Mouse (Mus musculus): ENCODE results near the gene Fam222a. TPM values are rescaled to one million over a fixed set of nuclear protein-coding genes. Genes with fewer than 3 reads are reported as not detected.

Gene Fam222a
- polyA plus RNA-seq, 1 experiment from 2014 or later: 3.4 TPM

DNA sequence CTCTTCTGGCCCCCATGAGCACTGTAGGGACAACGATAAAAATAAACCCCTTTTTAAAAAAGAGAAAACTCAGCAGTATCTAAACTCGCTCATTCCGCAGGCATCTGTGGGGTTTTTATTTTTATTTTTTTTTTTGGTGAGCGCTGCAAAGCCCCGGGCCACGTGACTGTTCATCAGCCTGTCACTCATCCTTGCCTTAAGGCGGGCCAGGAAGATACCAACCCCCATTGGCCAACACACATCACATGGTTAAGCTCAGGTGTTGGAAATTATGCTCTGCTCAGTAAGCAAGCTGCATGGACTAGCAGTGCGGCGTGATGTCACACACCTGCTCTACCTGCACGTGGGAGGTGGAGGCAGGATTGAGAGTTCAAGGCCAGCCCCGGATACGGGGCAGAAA is 50.0 kb downstream of the Fam222a start:
- H3K4me3 ChIP-seq: no peak overlapping the region
- no peaks in the 10 kb centered on the region for H3K9me3 ChIP-seq
- no peaks in the 10 kb centered on the region for H3K27me3 ChIP-seq
- ATAC-seq (ENCODE audit: insufficient number of reproducible peaks, insufficient read depth, low FRiP score, low TSS enrichment): no peak
- WGBS: 79% methylated on average over 12 of the region's 12 CpGs
- H3K36me3 ChIP-seq: no peaks in the 10 kb centered on the region
- H3K4me1 ChIP-seq: peaks cover 4% of the 10 kb centered on the region; the same call in 1 of the 2 replicates
- no peak overlapping the region for H3K27ac ChIP-seq
- H3K4me2 ChIP-seq (replicated peaks): no peak overlapping the region
- no peak overlapping the region for H3K9ac ChIP-seq

DNA sequence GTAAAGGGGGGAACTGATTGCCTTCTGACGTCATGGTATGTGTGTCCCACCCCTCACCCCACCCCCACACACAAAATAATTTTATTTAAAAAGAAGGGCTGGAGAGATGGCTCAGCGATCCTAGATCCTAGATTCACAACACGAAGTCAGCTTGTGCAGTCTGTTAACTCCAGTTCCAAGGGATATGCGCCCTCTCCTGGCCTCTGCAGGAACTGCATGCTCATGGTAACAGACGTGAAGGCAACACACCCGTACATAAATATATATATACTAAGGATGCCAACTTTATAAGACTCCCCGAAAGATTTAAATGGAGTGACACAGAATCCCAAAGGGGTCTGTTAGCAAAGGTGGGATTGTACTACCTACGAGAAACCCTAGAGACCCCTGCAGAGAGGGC is 51.0 kb downstream of the Fam222a start:
- Histone ChIP-seq H3K9ac (no peak overlapping the region), H3K36me3 (no peaks in the 10 kb centered on the region), H3K27me3 (no peaks in the 10 kb centered on the region), H3K4me2 (replicated peaks) (no peak overlapping the region), H3K27ac (no peak overlapping the region), H3K4me1 (no peaks in the 10 kb centered on the region), H3K4me3 (no peak overlapping the region), H3K9me3 (no peaks in the 10 kb centered on the region)
- no peak for ATAC-seq (ENCODE audit: insufficient number of reproducible peaks, insufficient read depth, low FRiP score, low TSS enrichment)
- 29% methylated on average over 8 of the region's 8 CpGs for WGBS

DNA sequence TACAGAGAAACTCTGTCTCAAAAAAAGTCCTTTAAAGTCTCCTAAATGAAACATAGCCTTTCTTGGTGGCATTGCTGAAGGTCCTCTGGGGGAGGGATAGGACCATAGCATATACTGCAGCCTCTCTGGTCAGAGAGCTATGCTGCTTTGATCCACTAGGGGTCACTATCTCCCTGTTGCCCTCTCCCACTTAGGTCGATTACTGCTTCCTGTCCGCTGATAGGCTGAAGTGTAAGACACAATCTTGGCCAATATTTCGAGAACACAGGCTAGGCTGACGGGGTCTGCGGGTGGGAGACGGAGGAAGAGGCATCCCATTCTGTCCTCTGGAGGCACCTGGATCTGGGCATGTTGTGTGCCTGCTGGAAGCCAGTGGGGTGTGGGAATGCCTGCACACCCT is 52.5 kb downstream of the Fam222a start:
- Histone ChIP-seq H3K27me3 (no peaks in the 10 kb centered on the region), H3K9ac (no peak overlapping the region), H3K4me3 (no peak overlapping the region), H3K4me2 (replicated peaks) (no peak overlapping the region), H3K4me1 (no peaks in the 10 kb centered on the region), H3K36me3 (no peaks in the 10 kb centered on the region), H3K9me3 (no peaks in the 10 kb centered on the region), H3K27ac (no peak overlapping the region)
- no peak for ATAC-seq (ENCODE audit: insufficient number of reproducible peaks, insufficient read depth, low FRiP score, low TSS enrichment)
- 40% methylated on average over 6 of the region's 6 CpGs for WGBS

DNA sequence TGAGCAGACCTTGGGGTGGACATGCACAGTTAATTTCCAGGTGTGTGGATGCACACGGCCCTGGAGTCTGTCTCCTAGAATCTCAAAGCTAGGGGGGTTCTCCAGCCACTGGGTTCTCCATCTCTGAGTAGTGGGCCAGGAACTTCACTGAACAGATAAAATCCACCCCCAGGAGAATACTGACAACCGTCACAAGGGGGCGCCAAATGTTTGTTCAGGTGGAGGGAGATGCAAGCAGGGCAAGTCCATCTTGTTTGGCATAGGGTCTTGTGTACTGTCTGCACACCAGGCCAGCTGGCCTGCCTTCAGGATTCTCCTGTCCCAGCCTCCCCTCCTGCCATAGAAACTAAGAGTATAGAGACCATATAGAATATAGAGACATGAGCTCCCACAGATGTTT is 57.8 kb downstream of the Fam222a start:
- Histone ChIP-seq H3K36me3 (no peaks in the 10 kb centered on the region), H3K9me3 (no peaks in the 10 kb centered on the region), H3K27me3 (no peaks in the 10 kb centered on the region), H3K4me3 (no peak overlapping the region), H3K4me1 (no peaks in the 10 kb centered on the region), H3K4me2 (replicated peaks) (no peak overlapping the region), H3K27ac (no peak overlapping the region), H3K9ac (no peak overlapping the region)
- WGBS: 15% methylated on average over 3 of the region's 3 CpGs
- ATAC-seq (ENCODE audit: insufficient number of reproducible peaks, insufficient read depth, low FRiP score, low TSS enrichment): no peak

DNA sequence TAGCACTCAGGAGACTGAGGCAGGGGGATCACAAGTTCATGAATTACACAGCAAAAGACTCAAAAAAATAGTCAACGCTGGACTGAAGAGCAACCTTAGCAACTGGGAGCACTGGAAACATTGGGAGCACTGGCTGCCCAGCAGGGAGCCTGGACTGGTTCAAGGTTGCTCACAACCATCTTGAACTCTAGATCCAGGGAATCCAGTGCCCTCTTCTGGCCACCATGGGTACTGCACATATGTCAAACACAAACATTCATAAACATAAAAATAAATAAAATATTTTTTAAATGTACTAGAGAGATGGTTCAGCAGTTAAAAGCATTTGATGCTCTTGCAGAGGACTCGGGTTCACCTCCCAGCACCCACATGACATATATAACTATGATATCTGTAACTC is 63.5 kb downstream of the Fam222a start:
- no peak overlapping the region for H3K4me2 ChIP-seq (replicated peaks)
- 49% methylated on average over 2 of the region's 2 CpGs for WGBS
- H3K4me3 ChIP-seq: no peak overlapping the region
- H3K4me1 ChIP-seq: no peaks in the 10 kb centered on the region
- H3K9ac ChIP-seq: no peak overlapping the region
- no peak for ATAC-seq (ENCODE audit: insufficient number of reproducible peaks, insufficient read depth, low FRiP score, low TSS enrichment)
- no peaks in the 10 kb centered on the region for H3K9me3 ChIP-seq
- H3K36me3 ChIP-seq: no peaks in the 10 kb centered on the region
- H3K27me3 ChIP-seq: no peaks in the 10 kb centered on the region
- H3K27ac ChIP-seq: no peak overlapping the region

DNA sequence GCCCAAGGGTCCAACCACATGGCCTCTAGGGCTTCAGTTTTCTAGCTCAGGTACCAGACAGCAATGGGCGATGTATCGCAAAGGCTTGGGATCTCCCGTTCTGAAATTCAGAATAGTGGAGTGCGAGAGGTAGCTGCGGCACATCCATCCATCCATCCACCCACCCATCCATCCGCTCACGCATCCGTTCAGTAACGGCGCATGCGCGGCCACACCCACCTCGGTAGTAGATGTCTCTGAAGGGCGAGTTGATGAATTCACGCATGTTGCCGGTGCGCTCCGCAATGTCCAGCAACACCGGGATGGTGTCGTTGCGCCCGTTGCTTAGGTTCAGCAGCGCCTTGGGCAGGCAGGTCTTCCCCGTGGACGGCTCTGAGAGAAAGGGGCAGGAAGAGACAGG is 68.3 kb downstream of the Fam222a start:
- Histone ChIP-seq H3K9ac (no peak overlapping the region), H3K4me2 (replicated peaks) (no peak overlapping the region), H3K27me3 (peaks cover 16% of the 10 kb centered on the region), H3K9me3 (no peaks in the 10 kb centered on the region), H3K4me3 (no peak overlapping the region), H3K36me3 (no peaks in the 10 kb centered on the region), H3K27ac (no peak overlapping the region), H3K4me1 (0 out of 2 replicates have a peak, but pooled peaks cover 2% of the 10 kb centered on the region)
- 83% methylated on average over 25 of the region's 25 CpGs for WGBS
- no peak for ATAC-seq (ENCODE audit: insufficient number of reproducible peaks, insufficient read depth, low FRiP score, low TSS enrichment)

DNA sequence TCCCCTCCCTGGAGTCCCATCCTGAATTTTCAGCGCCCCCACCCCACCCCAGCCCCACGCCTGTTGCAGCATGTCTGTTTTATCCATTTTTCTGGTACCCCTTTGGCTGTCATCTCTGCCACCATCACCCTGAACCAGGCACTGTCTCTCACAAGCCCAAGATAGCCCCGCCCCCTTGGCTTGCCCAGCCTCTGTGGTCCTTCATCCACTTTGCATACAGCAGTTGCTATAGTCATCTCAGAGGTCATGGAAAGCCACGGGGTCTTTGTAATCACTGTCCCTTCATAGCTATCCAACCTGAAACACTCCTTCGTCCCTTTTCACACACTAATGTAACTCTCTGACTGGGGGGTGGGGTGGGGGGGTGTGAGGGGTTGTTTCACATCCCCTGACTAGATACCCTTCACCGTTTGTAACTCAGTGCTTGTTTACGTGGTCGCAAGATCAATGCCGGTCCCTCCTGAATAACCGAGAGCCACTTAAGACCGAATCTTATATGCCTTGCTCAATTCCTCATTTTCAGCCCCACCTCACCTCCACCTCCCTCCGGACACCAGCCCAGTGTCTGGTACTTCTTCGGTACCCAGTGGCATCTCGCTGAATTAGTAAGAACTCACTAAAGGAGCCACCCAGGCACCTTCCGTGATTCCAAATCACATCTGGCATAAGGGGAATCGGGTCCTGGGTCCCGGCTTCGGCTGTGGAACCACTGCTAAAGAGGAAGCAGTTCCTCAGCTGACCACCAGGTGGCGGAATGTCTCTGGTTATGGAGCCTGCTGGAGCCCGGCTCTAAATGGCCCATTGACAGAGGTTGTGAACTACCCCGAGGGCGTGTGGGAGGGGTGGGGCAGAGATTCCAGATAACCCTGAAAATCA is 71.2 kb downstream of the Fam222a start:
- Histone ChIP-seq H3K9ac (no peak overlapping the region), H3K27me3 (peaks cover 18% of the 10 kb centered on the region), H3K36me3 (no peaks in the 10 kb centered on the region), H3K4me2 (replicated peaks) (peak overlapping the region; percentile 33), H3K27ac (no peak overlapping the region), H3K9me3 (no peaks in the 10 kb centered on the region), H3K4me1 (0 out of 2 replicates have a peak, but pooled peaks cover 2% of the 10 kb centered on the region), H3K4me3 (no peak overlapping the region)
- 0 out of 2 replicates have a peak, but pooled peaks have one; percentile 61 for ATAC-seq (ENCODE audit: insufficient number of reproducible peaks, insufficient read depth, low FRiP score, low TSS enrichment)
- WGBS: 15% methylated on average over 22 of the region's 22 CpGs

DNA sequence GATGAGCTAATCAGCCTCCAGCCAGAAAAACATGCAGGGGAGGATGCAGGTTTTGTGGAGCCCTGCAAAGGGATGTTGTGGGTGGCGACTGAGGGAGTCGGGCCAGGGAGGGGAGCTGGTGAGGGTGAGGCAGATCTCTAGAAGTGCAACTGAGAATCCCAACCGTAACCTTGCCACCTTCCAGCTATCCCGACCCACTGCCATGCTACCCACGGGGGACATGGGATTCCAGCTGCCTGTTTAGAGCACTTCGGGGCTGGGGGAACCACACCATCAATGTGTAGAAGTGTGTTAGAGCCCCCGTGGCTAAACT is 71.8 kb downstream of the Fam222a start:
- Histone ChIP-seq H3K4me2 (replicated peaks) (peak overlapping the region; percentile 33), H3K27ac (no peak overlapping the region), H3K4me1 (peaks cover 2% of the 10 kb centered on the region; the same call in 1 of the 2 replicates), H3K9ac (no peak overlapping the region), H3K27me3 (peaks cover 18% of the 10 kb centered on the region), H3K9me3 (no peaks in the 10 kb centered on the region), H3K4me3 (no peak overlapping the region), H3K36me3 (no peaks in the 10 kb centered on the region)
- ATAC-seq (ENCODE audit: insufficient number of reproducible peaks, insufficient read depth, low FRiP score, low TSS enrichment): no peak
- WGBS: 16% methylated on average over 7 of the region's 7 CpGs

DNA sequence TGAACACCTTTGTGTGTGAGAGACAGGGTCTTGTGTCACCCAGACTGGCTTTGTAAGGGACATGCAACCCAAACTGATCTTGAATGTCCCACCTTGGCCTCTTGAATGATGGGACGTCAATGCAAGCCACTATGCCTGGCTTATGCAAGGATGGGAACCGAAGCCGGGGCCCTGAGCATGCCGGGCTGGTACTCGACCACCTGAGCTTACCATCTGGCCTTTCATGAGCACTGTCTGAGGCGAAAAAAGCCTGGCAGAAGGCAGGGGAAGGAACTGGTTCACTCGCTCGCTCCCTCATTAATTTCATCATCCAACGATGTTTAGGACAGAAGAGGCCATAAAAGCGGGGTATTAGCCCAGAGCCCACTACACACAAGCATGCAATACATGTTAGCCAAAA is 73.0 kb downstream of the Fam222a start:
- WGBS: 81% methylated on average over 10 of the region's 10 CpGs

DNA sequence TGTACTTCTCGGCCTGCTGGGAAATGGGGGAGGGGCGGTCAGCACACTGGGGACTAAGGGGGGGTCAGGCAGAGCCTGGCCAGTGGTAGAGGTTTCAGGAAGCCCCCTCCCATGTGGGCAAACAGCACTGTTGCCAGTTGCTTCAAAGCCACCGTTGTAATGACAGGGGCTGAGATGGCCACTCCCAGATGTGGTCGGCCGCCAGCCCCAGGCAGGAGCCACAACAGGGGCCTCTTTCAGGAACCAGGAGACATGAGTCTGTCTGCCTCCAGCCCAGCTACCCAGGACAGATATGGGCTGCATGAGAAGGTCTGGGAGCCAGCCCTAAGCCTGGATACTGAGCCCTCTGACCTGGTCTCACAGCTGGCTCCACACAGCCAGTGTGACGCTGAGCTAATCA is 77.1 kb downstream of the Fam222a start:
- H3K9me3 ChIP-seq: no peaks in the 10 kb centered on the region
- H3K27me3 ChIP-seq: peaks cover 11% of the 10 kb centered on the region; the same call in 1 of the 2 replicates
- no peak overlapping the region for H3K4me3 ChIP-seq
- peaks cover 25% of the 10 kb centered on the region for H3K4me1 ChIP-seq
- no peak for ATAC-seq (ENCODE audit: insufficient number of reproducible peaks, insufficient read depth, low FRiP score, low TSS enrichment)
- H3K36me3 ChIP-seq: no peaks in the 10 kb centered on the region
- H3K4me2 ChIP-seq (replicated peaks): no peak overlapping the region
- no peak overlapping the region for H3K9ac ChIP-seq
- H3K27ac ChIP-seq: no peak overlapping the region
- 20% methylated on average over 6 of the region's 6 CpGs for WGBS

More for the DNA sequence above, 73.0 kb downstream of the Fam222a start:
- Histone ChIP-seq H3K36me3 (no peaks in the 10 kb centered on the region), H3K4me2 (replicated peaks) (no peak overlapping the region), H3K27ac (no peak overlapping the region), H3K9ac (no peak overlapping the region), H3K9me3 (no peaks in the 10 kb centered on the region), H3K27me3 (peaks cover 18% of the 10 kb centered on the region), H3K4me3 (no peak overlapping the region), H3K4me1 (peaks cover 8% of the 10 kb centered on the region; the same call in 1 of the 2 replicates)
- ATAC-seq (ENCODE audit: insufficient number of reproducible peaks, insufficient read depth, low FRiP score, low TSS enrichment): no peak

DNA sequence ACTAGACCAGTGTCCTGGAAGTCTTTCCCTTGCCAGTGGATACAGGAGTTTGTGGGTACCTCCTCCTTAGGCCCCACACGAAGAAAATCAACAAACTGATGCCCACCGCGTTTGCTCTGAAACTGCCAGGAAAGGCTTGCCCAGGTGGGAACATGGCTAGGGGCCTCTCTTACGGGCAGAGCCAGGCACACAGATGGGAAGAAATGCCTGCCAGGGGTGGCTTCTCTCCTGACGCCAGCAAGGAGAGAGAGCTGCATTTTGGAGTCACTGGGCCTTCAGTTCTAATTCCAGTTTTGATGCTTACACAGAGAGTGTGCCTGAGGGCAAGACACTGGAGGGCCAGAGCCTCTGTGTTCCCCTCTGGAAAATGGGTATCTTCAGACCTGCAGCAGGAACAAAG is 78.1 kb downstream of the Fam222a start:
- Histone ChIP-seq H3K4me2 (replicated peaks) (no peak overlapping the region), H3K36me3 (no peaks in the 10 kb centered on the region), H3K9me3 (no peaks in the 10 kb centered on the region), H3K27me3 (peaks cover 13% of the 10 kb centered on the region), H3K27ac (no peak overlapping the region), H3K9ac (no peak overlapping the region), H3K4me1 (peaks cover 35% of the 10 kb centered on the region), H3K4me3 (no peak overlapping the region)
- no peak for ATAC-seq (ENCODE audit: insufficient number of reproducible peaks, insufficient read depth, low FRiP score, low TSS enrichment)
- WGBS: 83% methylated on average over 5 of the region's 5 CpGs

DNA sequence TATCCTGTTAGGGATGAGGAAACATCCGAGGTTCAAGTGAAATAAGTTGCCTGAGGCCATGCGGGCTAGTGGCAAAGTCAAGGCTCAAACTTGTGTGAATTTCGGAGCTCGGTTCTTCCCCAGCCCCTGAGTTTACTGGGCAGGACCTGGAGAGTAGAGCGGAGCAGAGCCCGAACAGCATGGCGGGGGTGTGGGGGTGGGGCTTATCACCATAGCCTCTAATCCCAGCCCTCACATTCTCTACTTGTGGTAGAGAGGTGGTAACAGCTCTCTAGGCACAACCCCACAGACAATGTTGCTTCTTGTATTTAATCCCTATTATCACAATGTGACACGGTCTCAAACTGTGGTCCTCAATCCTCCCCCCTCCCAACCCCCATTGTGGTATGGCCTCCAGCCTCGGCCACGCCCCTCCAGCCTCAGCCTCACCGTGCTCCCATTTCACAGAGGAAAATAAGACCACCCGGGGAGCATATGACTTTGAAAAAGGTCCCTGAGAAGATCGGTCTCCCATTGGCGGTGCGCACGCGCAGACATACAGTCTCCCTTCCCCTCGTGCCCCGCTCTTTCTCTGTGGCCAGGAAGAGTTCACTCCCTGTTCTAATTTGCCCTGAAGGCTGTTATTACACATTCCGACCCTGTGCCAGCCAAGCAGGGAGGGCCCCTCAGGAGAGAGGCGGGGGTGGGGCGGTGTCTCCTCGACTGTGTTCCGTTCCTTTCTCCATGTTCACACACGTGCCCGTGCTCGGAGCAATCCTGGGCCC is 79.6 kb downstream of the Fam222a start:
- H3K4me1 ChIP-seq: peaks cover 45% of the 10 kb centered on the region
- peak overlapping the region; percentile 26 for H3K4me3 ChIP-seq
- H3K9ac ChIP-seq: 0 out of 2 replicates have a peak overlapping the region, but pooled peaks have one; percentile 30
- H3K9me3 ChIP-seq: no peaks in the 10 kb centered on the region
- H3K4me2 ChIP-seq (replicated peaks): peak overlapping the region; percentile 48
- H3K27ac ChIP-seq: peak overlapping the region; percentile 37; the same call in 1 of the 2 replicates
- H3K27me3 ChIP-seq: peaks cover 13% of the 10 kb centered on the region
- under 1% methylated on average over 27 of the region's 27 CpGs for WGBS
- H3K36me3 ChIP-seq: no peaks in the 10 kb centered on the region
- peak; percentile 48 for ATAC-seq (ENCODE audit: insufficient number of reproducible peaks, insufficient read depth, low FRiP score, low TSS enrichment)

Data from embryonic facial prominence, embryonic 12.5 days (tissue).